Mouse (Mus musculus) forebrain, embryonic 14.5 days (tissue): ENCODE results near the gene Grid2. TPM values are rescaled to one million over a fixed set of nuclear protein-coding genes. Genes with fewer than 3 reads are reported as not detected.

Experiments
- ATAC-seq: fragments of 200-750 bp; cut with Nextera tagmentation; 2 replicates; pipeline ENCODE4 v1.8.0; 2017; ENCODE audit warnings: mild to moderate bottlenecking, moderate library complexity
- DNase-seq: peaks from one replicate; pipeline ENCODE4 v3.0.0-alpha.2; 2015; ENCODE audit warnings: low spot score
- H3K27ac ChIP-seq: fragments of 300-500 bp; sonication (generic); 2 replicates; pipeline ENCODE4 v1.5.1; 2014; ENCODE audit warnings: low read depth, mild to moderate bottlenecking, control low read depth, low read length, moderate library complexity
- H3K27me3 ChIP-seq: fragments of 300-500 bp; sonication (generic); replicated peaks from 2 replicates; pipeline ENCODE4 v1.6.1; 2014; ENCODE audit warnings: low read length, control low read depth, mixed read lengths; ENCODE audit not compliant: control insufficient read depth, insufficient read depth
- H3K36me3 ChIP-seq: fragments of 300-500 bp; sonication (generic); 2 replicates; pipeline ENCODE4 v1.6.1; 2014; ENCODE audit warnings: low read length, control low read depth; ENCODE audit not compliant: control insufficient read depth, insufficient read depth
- H3K4me1 ChIP-seq: fragments of 300-500 bp; sonication (generic); 2 replicates; pipeline ENCODE4 v1.6.1; 2014; ENCODE audit warnings: antibody characterized with exemption, low read length, control low read depth; ENCODE audit not compliant: control insufficient read depth, insufficient read depth
- H3K4me2 ChIP-seq: fragments of 300-500 bp; sonication (generic); 2 replicates; pipeline ENCODE4 v1.6.1; 2014; ENCODE audit warnings: mild to moderate bottlenecking, control low read depth, low read length
- H3K4me3 ChIP-seq: fragments of 300-500 bp; sonication (generic); 2 replicates; pipeline ENCODE4 v1.5.1; 2014; ENCODE audit warnings: low read depth, low read length, control low read depth
- H3K9ac ChIP-seq: fragments of 300-500 bp; sonication (generic); 2 replicates; pipeline ENCODE4 v1.6.1; 2014; ENCODE audit warnings: mild to moderate bottlenecking, low read length, control low read depth, moderate library complexity
- H3K9me3 ChIP-seq: fragments of 300-500 bp; sonication (generic); replicated peaks from 2 replicates; pipeline ENCODE4 v1.6.1; 2016; ENCODE audit warnings: low read length, control low read depth, mixed read lengths; ENCODE audit not compliant: control insufficient read depth
- WGBS: fragments of 180-500 bp; shearing (Covaris S2); extraction: QIAGEN DNeasy Blood & Tissue Kit; methylation state at CpG from one replicate; pipeline ENCODE4 v1.1.7; 2014; 5-methylcytosine and 5-hydroxymethylcytosine counted together
- polyA plus RNA-seq: library from polyadenylated mRNA; unstranded; fragments of >200 nt; fragmentation: Nextera tagmentation; extraction: Ambion mirVana; gene quantifications from 2 replicates; pipeline ENCODE4 v1.2.1, GENCODE M21; 2014

Grid2 gene
- polyA plus RNA-seq, 1 experiment from 2014 or later, result 1.7 TPM

DNA sequence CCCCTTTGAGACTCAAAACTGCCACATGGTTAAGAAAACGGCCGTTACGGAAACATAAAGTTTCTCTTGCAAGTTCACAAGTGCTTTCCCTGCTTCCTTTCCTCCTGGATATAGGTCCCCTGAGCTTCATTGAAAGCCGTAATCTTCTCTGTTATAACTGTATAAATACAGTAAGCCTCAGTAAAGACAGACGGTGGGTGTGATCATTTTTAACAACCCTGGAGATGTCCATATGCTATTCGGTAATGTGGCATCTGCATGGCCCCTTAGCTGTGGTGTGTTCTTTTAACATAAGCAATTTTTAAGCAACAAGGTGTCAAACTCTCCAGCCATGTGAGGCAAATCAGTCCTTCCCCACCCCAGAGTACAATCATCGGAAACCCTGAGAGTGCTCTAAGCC is 892.9 kb downstream of the Grid2 start:
- no peak overlapping the region for H3K4me2 ChIP-seq
- no peak overlapping the region for H3K4me3 ChIP-seq
- H3K27ac ChIP-seq, result no peak overlapping the region
- H3K4me1 ChIP-seq, result no peaks in the 10 kb centered on the region
- no peaks in the 10 kb centered on the region for H3K36me3 ChIP-seq
- DNase-seq, result no peak
- WGBS, result 86% methylated on average over 7 of the region's 7 CpGs
- no peak overlapping the region for H3K9ac ChIP-seq
- ATAC-seq, result no peak
- no peaks in the 10 kb centered on the region for H3K9me3 ChIP-seq
- H3K27me3 ChIP-seq, result no peaks in the 10 kb centered on the region

DNA sequence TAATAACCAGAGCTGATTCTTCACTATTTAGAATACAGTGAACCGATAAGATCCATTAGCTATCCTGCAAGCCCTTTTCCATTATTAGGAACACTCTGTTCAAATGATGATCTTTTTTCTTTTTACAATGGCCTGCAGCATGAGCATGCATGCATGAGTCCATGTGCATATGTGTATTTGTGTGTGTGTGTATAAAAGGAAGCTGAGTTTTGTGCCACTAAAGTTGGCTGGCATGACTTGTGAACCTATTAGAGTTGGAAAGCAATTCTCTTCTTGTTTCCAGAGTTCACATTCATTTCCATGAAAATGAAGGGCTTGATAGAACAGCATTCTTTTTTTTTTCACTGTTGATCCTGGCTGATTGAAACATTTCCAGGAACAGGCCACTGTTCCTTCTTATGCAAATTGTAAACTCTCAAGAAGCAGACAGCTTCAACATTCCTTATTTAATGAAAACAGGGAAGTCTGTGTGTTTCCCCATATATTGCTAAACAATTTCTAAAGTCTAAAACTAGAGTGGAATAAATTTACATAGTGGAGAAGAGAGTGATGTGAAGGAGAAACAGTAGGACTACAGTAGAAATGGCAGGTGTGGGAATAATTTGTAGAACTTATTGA is 919.4 kb downstream of the Grid2 start:
- Histone ChIP-seq H3K9me3 (no peaks in the 10 kb centered on the region), H3K4me2 (no peak overlapping the region), H3K36me3 (no peaks in the 10 kb centered on the region), H3K4me1 (no peaks in the 10 kb centered on the region), H3K27me3 (no peaks in the 10 kb centered on the region), H3K9ac (no peak overlapping the region), H3K4me3 (no peak overlapping the region), H3K27ac (no peak overlapping the region)
- ATAC-seq (peak; percentile 78), DNase-seq (peak; percentile 78)
- WGBS, result 21% methylated on average over 1 of the region's 1 CpGs

DNA sequence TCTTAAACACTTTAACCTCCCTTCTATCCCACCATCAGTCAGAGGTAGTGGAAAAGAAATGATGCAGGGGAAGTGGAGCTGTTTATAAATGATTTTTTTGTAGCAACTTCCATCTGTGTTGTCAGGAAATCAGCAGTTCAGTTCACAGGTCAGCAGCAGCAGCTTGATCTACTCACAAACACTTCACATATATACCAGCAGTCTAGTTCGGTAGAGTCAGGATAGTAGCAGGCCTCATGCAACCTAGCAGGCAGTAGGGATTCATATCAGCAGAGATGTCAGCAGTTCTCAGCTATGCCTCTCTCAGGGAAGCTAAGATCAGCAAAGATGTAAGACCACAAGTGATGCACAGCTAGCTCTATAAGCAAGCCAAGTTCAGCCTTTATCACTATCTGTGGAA is 938.0 kb downstream of the Grid2 start:
- H3K36me3 ChIP-seq, result no peaks in the 10 kb centered on the region
- ATAC-seq, result no peak
- WGBS, result 90% methylated on average over 1 of the region's 1 CpGs
- H3K27me3 ChIP-seq, result no peaks in the 10 kb centered on the region
- no peak for DNase-seq
- no peak overlapping the region for H3K27ac ChIP-seq
- no peaks in the 10 kb centered on the region for H3K4me1 ChIP-seq
- no peak overlapping the region for H3K4me3 ChIP-seq
- no peak overlapping the region for H3K4me2 ChIP-seq
- no peaks in the 10 kb centered on the region for H3K9me3 ChIP-seq
- H3K9ac ChIP-seq, result no peak overlapping the region

DNA sequence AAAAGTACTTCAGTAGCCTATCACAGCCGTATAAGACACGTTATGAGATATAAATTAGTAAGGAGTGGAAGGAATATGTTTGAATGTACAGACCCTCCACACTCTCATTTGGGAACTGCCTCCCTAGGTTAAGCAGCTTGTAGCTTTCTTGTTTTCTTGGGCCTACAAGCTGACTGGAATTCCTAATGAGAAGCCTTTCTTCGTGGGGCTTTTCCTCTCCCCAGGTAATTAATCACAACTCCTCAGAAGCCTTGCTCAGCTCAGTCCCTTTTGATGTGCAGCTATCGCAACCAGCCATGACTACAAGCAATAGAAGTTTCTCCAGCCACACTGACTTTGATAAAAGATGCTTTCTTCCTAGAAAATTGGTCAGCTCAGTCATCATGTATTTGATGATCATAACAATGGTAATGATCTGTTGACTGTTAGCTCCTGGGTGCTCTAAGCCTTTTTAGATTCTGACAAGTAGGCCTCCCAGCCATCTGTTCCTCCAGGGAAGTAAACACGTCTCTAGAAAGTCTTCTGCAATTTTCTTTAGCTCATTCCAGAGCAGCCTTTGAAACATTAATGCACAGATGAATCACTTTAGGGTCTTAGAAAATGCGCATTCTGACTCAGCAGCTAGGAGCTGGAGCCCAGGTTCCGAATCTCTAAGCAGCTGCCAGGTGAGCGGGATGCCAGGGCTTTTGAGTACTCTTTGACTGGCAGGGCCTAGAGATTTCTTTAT is 946.9 kb downstream of the Grid2 start:
- Histone ChIP-seq H3K27me3 (no peaks in the 10 kb centered on the region), H3K27ac (no peak overlapping the region), H3K4me2 (no peak overlapping the region), H3K4me3 (no peak overlapping the region), H3K9me3 (no peaks in the 10 kb centered on the region), H3K4me1 (no peaks in the 10 kb centered on the region; the same call in 1 of the 2 replicates), H3K9ac (no peak overlapping the region), H3K36me3 (no peaks in the 10 kb centered on the region)
- WGBS, result 6% methylated on average over 8 of the region's 8 CpGs
- peak; percentile 54 for DNase-seq
- ATAC-seq, result peak; percentile 63

DNA sequence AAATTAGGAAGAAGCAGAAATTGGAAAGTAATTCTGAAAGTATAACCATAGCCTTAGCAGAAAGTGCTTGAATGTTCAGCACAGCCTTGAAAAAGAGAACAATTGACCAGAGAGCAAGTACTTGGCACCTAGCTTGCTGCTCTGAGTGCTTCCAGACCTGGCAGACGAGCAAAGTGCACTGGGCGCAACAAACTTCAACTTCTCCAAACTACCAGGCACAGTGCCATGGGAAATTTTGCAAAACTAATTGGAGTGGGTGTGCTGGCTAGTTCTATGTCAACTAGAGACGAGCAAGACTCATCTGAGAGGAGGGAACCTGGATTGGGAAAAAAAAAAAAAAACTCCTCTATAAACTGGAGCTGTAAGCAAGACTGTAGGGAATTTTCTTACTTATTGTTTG is 980.7 kb downstream of the Grid2 start:
- Histone ChIP-seq H3K9me3 (no peaks in the 10 kb centered on the region), H3K4me2 (no peak overlapping the region), H3K4me3 (no peak overlapping the region), H3K4me1 (no peaks in the 10 kb centered on the region), H3K36me3 (no peaks in the 10 kb centered on the region), H3K9ac (no peak overlapping the region), H3K27me3 (no peaks in the 10 kb centered on the region), H3K27ac (no peak overlapping the region)
- 58% methylated on average over 3 of the region's 3 CpGs for WGBS
- peak; percentile 36 for DNase-seq
- no peak; the same call in 1 of the 2 replicates for ATAC-seq

DNA sequence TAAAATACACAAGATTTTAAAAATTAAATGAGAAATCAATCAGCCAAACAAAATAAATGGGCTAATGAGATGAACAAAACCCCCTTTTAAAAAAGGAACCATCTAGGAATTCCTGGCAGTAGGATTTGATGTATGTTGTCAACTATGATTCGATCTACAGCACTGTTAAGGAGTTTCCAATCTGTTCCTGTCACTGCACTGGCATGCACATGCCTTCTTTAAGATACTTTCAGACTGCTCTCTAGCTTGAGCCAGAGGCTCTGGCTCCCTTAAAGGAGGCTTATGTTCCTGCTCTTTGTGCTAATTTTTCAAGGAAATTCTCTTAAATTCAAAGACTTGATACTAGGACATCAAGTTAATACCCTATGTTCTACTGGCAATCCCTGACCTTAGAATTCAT is 984.9 kb downstream of the Grid2 start:
- Histone ChIP-seq H3K4me2 (no peak overlapping the region), H3K27ac (no peak overlapping the region), H3K9ac (no peak overlapping the region), H3K27me3 (no peaks in the 10 kb centered on the region), H3K4me1 (no peaks in the 10 kb centered on the region), H3K36me3 (no peaks in the 10 kb centered on the region), H3K9me3 (no peaks in the 10 kb centered on the region), H3K4me3 (no peak overlapping the region)
- 74% methylated on average over 1 of the region's 1 CpGs for WGBS
- ATAC-seq (no peak), DNase-seq (peak; percentile 29)

DNA sequence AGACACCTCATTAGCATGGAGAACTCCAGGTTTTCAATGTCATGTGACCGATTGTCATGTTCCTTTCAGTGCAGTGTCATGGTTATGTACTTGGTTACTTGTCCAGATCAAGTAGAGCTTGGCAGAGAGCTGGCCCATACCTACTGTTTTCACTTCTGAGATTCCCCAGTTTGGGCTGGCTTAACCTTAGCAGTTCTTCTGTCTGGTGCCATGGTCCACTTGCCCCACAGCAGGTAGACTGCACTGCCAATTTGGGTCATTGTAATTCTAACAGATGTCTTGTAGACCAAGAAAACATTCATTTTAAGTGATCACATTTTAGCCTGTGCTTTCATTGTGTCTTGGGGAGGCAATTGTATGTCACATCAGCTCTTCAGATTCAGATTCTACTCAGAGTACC is 990.3 kb downstream of the Grid2 start:
- no peak for DNase-seq
- no peaks in the 10 kb centered on the region for H3K4me1 ChIP-seq
- no peak overlapping the region for H3K27ac ChIP-seq
- no peak overlapping the region for H3K9ac ChIP-seq
- ATAC-seq, result no peak
- H3K4me3 ChIP-seq, result no peak overlapping the region
- H3K4me2 ChIP-seq, result no peak overlapping the region
- H3K9me3 ChIP-seq, result no peaks in the 10 kb centered on the region
- no peaks in the 10 kb centered on the region for H3K27me3 ChIP-seq
- no peaks in the 10 kb centered on the region for H3K36me3 ChIP-seq
- 81% methylated on average over 1 of the region's 1 CpGs for WGBS

DNA sequence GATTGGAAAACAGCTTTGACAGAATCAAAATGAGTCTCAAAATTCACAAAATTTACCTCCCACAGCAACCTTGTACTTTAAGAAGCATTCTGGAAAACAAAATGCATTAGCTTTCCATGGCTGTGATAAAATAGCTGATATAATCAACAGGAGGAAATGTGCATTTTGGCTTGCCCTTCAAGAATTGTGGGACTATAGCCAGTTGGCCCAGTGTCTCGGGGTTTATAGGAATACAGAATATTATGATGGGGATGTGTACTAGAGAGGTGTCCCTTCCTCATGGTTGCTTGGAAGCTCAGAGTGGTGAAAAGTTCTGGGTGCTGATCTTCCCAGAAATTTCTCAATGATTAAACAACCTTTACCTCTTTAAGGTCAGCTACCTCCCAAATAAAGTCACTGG is 995.4 kb downstream of the Grid2 start:
- Histone ChIP-seq H3K27ac (no peak overlapping the region), H3K36me3 (no peaks in the 10 kb centered on the region)
- no peak for ATAC-seq

DNA sequence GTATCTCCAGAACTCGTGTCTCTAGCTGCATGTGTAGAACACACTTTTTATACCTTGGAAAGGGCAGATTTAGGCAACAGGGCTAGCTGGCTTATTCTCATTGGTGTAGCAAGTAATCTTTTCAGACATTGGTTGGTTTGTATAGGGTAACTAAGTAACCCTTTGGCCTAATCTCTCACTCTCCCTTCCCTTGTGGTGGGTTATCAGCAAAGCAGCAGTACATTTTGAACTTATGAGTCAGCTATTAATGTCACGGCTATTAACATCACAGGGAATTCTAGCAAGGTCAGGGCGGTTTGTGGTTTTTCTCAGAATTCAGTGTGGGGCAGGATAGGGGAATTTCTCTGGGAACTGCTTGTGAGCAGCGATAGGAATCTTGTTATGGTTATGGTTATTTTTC is 1007.8 kb downstream of the Grid2 start:
- Histone ChIP-seq H3K27ac (no peak overlapping the region), H3K4me1 (no peaks in the 10 kb centered on the region), H3K4me3 (no peak overlapping the region), H3K9ac (no peak overlapping the region), H3K4me2 (no peak overlapping the region), H3K36me3 (no peaks in the 10 kb centered on the region), H3K27me3 (no peaks in the 10 kb centered on the region), H3K9me3 (no peaks in the 10 kb centered on the region)
- DNase-seq, result no peak
- no peak for ATAC-seq
- WGBS, result 94% methylated on average over 4 of the region's 4 CpGs

More for the DNA sequence above, 995.4 kb downstream of the Grid2 start:
- Histone ChIP-seq H3K4me1 (no peaks in the 10 kb centered on the region), H3K9ac (no peak overlapping the region), H3K9me3 (no peaks in the 10 kb centered on the region), H3K4me3 (no peak overlapping the region), H3K27me3 (no peaks in the 10 kb centered on the region), H3K4me2 (no peak overlapping the region)
- peak; percentile 52 for DNase-seq
- 75% methylated on average over 1 of the region's 1 CpGs for WGBS
